Mouse (Mus musculus) liver, embryonic 11.5 days (tissue): ENCODE results near the gene Hs3st5. TPM values are rescaled to one million over a fixed set of nuclear protein-coding genes. Genes with fewer than 3 reads are reported as not detected.

ENCODE experiments used
- ATAC-seq: fragments of 200-750 bp; cut with Nextera tagmentation; replicated peaks from 2 replicates; pipeline ENCODE4 v1.8.0; 2017; ENCODE audit warnings: moderate number of reproducible peaks, mild to moderate bottlenecking, moderate TSS enrichment, moderate library complexity; ENCODE audit not compliant: low FRiP score
- DNase-seq: peaks from one replicate; pipeline ENCODE4 v3.0.0-alpha.2; 2017; ENCODE audit warnings: low spot score
- H3K27ac ChIP-seq: fragments of 300-500 bp; sonication (generic); 2 replicates; pipeline ENCODE4 v1.5.1; 2014; ENCODE audit warnings: mild to moderate bottlenecking, low read depth, low read length, control low read depth
- H3K27me3 ChIP-seq: fragments of 300-500 bp; sonication (generic); replicated peaks from 2 replicates; pipeline ENCODE4 v1.6.1; 2014; ENCODE audit warnings: low read length, mixed read lengths; ENCODE audit not compliant: control insufficient read depth, insufficient read depth
- H3K36me3 ChIP-seq: fragments of 300-500 bp; sonication (generic); 2 replicates; pipeline ENCODE4 v1.6.1; 2014; ENCODE audit warnings: mild to moderate bottlenecking, low read length, moderate library complexity, mixed read lengths; ENCODE audit not compliant: control insufficient read depth, insufficient read depth
- H3K4me1 ChIP-seq: fragments of 300-500 bp; sonication (generic); replicated peaks from 2 replicates; pipeline ENCODE4 v1.6.1; 2014; ENCODE audit warnings: low read length, mixed read lengths; ENCODE audit not compliant: control insufficient read depth, insufficient read depth
- H3K4me2 ChIP-seq: fragments of 300-500 bp; sonication (generic); 2 replicates; pipeline ENCODE4 v1.6.1; 2014; ENCODE audit warnings: mild to moderate bottlenecking, control low read depth, moderate library complexity
- H3K4me3 ChIP-seq: fragments of 300-500 bp; sonication (generic); 2 replicates; pipeline ENCODE4 v1.5.1; 2014; ENCODE audit warnings: low read depth, low read length, control low read depth
- H3K9ac ChIP-seq: fragments of 300-500 bp; sonication (generic); 2 replicates; pipeline ENCODE4 v1.6.1; 2014; ENCODE audit warnings: low read depth, low read length, control low read depth
- H3K9me3 ChIP-seq: fragments of 300-500 bp; sonication (generic); 2 replicates; pipeline ENCODE4 v1.6.1; 2016; ENCODE audit warnings: low read length, inconsistent platforms, mixed read lengths; ENCODE audit not compliant: control insufficient read depth
- WGBS: fragments of 180-500 bp; shearing (Covaris S2); extraction: QIAGEN DNeasy Blood & Tissue Kit; methylation state at CpG from one replicate; pipeline ENCODE4 v1.1.7; 2014; 5-methylcytosine and 5-hydroxymethylcytosine counted together
- polyA plus RNA-seq: library from polyadenylated mRNA; unstranded; fragments of >200 nt; fragmentation: Nextera tagmentation; extraction: Ambion mirVana; gene quantifications from 2 replicates; pipeline ENCODE4 v1.2.1, GENCODE M21; 2014

Hs3st5 gene
- polyA plus RNA-seq, 1 experiment from 2014 or later = 0.07 TPM

DNA sequence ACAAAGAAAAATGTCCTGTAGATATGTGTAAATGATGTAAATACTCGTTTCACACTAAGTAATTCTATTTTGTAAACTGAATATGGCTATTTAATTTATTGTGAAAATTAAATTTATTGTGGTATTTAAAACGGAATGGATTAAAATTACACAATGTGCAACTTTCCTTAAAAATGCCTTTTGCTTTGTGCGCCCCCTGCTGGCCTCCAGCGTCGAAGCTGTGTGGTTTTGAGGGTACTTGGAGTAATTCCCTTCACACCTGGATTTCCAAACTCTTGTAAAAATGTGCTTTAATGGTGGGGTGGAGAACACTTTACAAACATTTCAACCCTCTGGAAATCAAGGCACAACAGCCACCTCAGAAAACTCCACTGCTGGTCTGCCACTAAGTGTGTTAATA, 327.6 kb downstream of the Hs3st5 start:
- Histone ChIP-seq H3K4me2 (no peak overlapping the region), H3K9ac (no peak overlapping the region), H3K4me3 (no peak overlapping the region), H3K27ac (no peak overlapping the region), H3K36me3 (no peaks in the 10 kb centered on the region), H3K9me3 (no peaks in the 10 kb centered on the region), H3K4me1 (no peaks in the 10 kb centered on the region), H3K27me3 (no peaks in the 10 kb centered on the region)
- ATAC-seq (no peak), DNase-seq (no peak)
- 20% methylated on average over 5 of the region's 5 CpGs for WGBS

DNA sequence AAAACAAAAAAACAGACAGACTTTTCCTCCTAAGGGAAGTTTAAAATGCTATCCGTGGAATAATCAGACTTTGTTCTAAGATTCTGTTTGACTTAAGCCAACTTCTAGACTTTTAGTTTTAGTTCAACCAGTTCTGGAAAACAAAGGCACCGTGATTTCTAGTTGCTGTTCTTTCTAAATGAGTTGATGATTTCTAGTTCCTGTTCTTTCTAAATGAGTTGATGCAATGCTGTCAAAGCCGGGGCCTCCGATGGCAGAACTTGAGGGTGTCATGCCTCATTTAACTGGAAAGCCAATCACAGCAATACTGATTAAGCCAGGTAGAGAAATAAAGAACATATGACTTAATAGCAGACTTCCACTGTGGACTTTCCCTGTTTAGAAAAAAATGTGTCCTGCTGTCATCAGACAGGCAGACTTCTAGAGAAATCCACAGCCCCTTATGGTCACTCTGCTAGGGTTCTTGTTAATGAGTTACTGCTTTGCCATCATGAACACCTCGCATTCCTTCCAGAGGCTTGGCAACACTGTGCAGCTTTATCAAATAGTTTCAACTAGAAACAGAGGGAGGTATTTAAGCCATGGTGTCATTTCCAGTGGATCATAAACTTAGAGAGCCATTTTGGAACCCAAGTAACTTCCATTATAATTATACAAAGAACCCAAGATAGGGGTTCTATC, 329.4 kb downstream of the Hs3st5 start:
- 76% methylated on average over 5 of the region's 5 CpGs for WGBS
- no peak for ATAC-seq
- H3K27ac ChIP-seq = no peak overlapping the region
- DNase-seq = no peak
- no peaks in the 10 kb centered on the region for H3K36me3 ChIP-seq
- no peak overlapping the region for H3K9ac ChIP-seq
- H3K4me1 ChIP-seq = no peaks in the 10 kb centered on the region
- H3K27me3 ChIP-seq = no peaks in the 10 kb centered on the region
- no peak overlapping the region for H3K4me3 ChIP-seq
- H3K4me2 ChIP-seq = no peak overlapping the region
- no peaks in the 10 kb centered on the region for H3K9me3 ChIP-seq

DNA sequence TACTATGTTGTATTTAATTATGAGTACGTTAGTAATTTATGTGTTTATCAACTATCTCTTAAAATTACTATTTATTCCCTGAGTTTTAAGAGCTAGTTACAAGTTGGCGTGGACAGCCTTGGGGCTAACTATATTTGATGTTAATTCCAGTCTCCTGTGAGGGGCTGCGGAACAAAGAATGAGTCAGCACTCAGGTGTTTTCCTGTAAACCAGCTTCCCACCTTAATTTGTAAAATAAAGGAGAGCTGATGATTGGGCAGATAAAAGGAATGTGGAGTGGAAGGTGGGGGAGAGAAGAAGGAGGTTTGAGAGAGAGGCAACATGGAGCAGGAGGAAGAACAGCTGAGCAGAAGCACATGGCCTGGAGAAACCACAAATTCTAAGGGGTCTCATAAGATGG, 343.6 kb downstream of the Hs3st5 start:
- no peaks in the 10 kb centered on the region for H3K4me1 ChIP-seq
- no peak for ATAC-seq

DNA sequence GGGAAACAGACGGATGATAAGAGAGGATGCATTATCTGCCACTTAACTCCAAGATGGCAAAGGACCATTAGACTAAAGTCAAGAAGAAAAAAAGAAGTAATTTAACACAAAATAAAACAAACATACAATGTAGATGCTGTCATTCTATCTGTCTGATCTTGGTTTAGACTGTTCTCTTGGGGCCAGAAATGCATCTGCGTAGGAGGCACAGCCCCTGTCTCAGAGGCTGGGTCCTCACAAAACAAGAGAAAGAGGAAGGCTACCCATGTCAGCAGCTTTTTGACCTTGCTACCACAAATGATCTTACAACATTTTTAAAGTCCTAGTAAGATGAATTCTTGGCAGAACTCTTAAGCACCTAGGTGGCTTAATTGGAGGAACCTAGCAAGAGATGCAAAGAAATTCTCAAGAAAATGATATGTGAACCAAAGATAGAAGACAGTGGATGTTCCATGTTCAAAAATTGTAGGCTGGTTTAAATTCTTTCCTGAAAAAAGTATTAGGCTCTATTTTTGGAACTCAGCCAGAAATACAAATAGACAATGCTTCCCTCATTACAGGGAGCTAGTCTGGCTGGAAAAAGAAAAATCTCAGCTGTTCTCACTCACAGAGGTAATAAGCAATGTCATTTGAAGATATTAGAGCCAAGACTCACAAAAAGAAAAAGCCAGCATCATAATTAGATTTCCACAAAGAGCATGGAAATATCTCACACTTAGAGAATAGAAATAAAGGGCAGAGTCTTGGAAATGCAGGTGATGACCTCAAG, 355.7 kb downstream of the Hs3st5 start:
- Histone ChIP-seq H3K4me3 (no peak overlapping the region), H3K27ac (no peak overlapping the region), H3K9me3 (no peaks in the 10 kb centered on the region), H3K27me3 (no peaks in the 10 kb centered on the region), H3K36me3 (no peaks in the 10 kb centered on the region), H3K4me1 (no peaks in the 10 kb centered on the region), H3K9ac (no peak overlapping the region), H3K4me2 (no peak overlapping the region)
- ATAC-seq = no peak
- DNase-seq = no peak
- WGBS = 71% methylated on average over 2 of the region's 2 CpGs

More for the DNA sequence above, 343.6 kb downstream of the Hs3st5 start:
- Histone ChIP-seq H3K27ac (no peak overlapping the region), H3K36me3 (no peaks in the 10 kb centered on the region), H3K4me2 (no peak overlapping the region), H3K4me3 (no peak overlapping the region), H3K9ac (no peak overlapping the region), H3K9me3 (no peaks in the 10 kb centered on the region), H3K27me3 (no peaks in the 10 kb centered on the region)
- 83% methylated on average over 3 of the region's 3 CpGs for whole genome bisulfite sequencing
- DNase-seq = no peak
